Mouse (Mus musculus) liver, postnatal 0 days (tissue): Measurements from ENCODE around the gene 4930544D05Rik.

Source experiments
- CTCF ChIP-seq: sonication (generic); IDR thresholded peaks from 2 replicates; pipeline ENCODE4 v1.5.1; 2016; ENCODE audit warnings: antibody characterized with exemption, low read depth
- EP300 ChIP-seq: IDR thresholded peaks from 2 replicates; pipeline ENCODE4 v1.6.1; 2016; ENCODE audit warnings: antibody characterized with exemption, low read depth, mild to moderate bottlenecking

DNA sequence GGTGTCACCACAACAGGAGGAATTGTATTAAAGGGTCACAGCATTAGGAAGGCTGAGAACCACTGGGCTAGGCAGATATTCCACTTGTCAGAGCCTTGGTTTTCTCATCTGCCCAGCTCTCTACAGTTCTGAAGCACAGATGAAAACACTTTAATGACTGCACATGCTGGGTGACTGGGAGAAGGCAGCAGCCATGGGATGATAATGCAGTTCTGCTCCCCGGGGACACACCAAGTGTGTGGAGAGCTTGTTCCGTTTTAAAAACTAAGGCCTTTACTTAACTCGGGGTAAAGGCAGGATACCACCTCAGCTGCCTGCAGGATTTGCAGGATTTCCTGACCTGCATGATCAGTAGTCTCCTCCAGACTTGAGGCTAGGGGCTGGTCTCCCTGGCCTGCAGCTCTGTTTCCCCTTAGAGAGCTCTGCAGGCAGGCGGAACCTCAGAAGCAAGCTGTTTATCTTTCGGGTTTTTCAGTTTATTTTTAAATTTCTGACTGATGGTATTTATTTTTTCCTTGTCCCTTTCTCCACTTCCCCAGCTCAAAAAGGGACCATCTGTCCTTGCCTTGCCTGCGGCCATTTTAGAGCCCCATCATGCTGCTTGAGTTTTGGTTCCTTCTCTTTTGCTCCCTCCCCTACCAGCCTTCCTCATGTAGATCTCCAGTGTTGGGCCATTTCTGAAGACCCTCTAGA is 32.5 kb upstream of the 4930544D05Rik start:
- TF ChIP-seq EP300 (no peak), CTCF (no peak)
